Mouse (Mus musculus) lung, embryonic 16.5 days (tissue): Measurements from ENCODE around the gene Slc7a5. TPM values are rescaled to one million over a fixed set of nuclear protein-coding genes. Genes with fewer than 3 reads are reported as not detected.
A peak's percentile ranks its signal among the peaks of the same experiment; 100 is the strongest.

Source experiments
- ATAC-seq: fragments of 200-750 bp; cut with Nextera tagmentation; 2 replicates; pipeline ENCODE4 v1.8.0; 2017; ENCODE audit warnings: low read depth, mild to moderate bottlenecking, moderate library complexity
- H3K27ac ChIP-seq: fragments of 300-500 bp; sonication (generic); 2 replicates; pipeline ENCODE4 v1.5.1; 2014; ENCODE audit warnings: mild to moderate bottlenecking, control low read depth, low read length
- H3K27me3 ChIP-seq: fragments of 300-500 bp; sonication (generic); 2 replicates; pipeline ENCODE4 v1.6.1; 2014; ENCODE audit warnings: low read depth, low read length, mixed read lengths; ENCODE audit not compliant: control insufficient read depth, insufficient read depth
- H3K36me3 ChIP-seq: fragments of 300-500 bp; sonication (generic); 2 replicates; pipeline ENCODE4 v1.6.1; 2014; ENCODE audit warnings: low read length; ENCODE audit not compliant: control insufficient read depth, insufficient read depth
- H3K4me1 ChIP-seq: fragments of 300-500 bp; sonication (generic); replicated peaks from 2 replicates; pipeline ENCODE4 v1.6.1; 2014; ENCODE audit warnings: low read length, mixed read lengths; ENCODE audit not compliant: control insufficient read depth, insufficient read depth
- H3K4me2 ChIP-seq: fragments of 300-500 bp; sonication (generic); 2 replicates; pipeline ENCODE4 v1.6.1; 2014; ENCODE audit warnings: low read depth, low read length, control low read depth
- H3K4me3 ChIP-seq: fragments of 300-500 bp; sonication (generic); 2 replicates; pipeline ENCODE4 v1.5.1; 2014; ENCODE audit warnings: mild to moderate bottlenecking, low read length, control low read depth
- H3K9ac ChIP-seq: fragments of 300-500 bp; sonication (generic); 2 replicates; pipeline ENCODE4 v1.6.1; 2014; ENCODE audit warnings: low read length, control low read depth
- H3K9me3 ChIP-seq: fragments of 300-500 bp; sonication (generic); 2 replicates; pipeline ENCODE4 v1.6.1; 2016; ENCODE audit warnings: low read length; ENCODE audit not compliant: control insufficient read depth
- WGBS: fragments of 180-500 bp; shearing (Covaris S2); extraction: QIAGEN DNeasy Blood & Tissue Kit; methylation state at CpG from one replicate; pipeline ENCODE4 v1.1.7; 2014; 5-methylcytosine and 5-hydroxymethylcytosine counted together
- polyA plus RNA-seq: library from polyadenylated mRNA; unstranded; fragments of >200 nt; fragmentation: Nextera tagmentation; extraction: Ambion mirVana; gene quantifications from 2 replicates; pipeline ENCODE4 v1.2.1, GENCODE M21; 2015

Gene Slc7a5
- polyA plus RNA-seq, 1 experiment from 2014 or later, result 10.7 TPM

DNA sequence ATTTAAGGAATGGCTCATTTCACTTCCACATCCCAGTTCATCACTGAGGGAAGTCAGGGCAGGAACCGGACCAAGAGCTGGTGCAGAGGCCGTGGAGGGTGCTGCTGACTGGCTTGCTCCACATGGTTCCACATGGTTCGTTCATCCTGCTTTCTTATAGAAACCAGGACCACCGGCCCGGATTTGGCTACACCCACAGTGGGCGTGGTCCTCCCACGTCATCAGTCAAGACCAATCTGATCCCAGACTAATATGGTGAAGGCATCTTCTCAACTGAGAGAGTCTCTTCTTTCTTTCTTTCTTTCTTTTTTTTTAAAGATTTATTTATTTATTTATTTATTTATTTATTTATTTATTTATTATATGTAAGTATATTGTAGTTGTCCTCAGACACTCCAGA lies 24.1 kb upstream of the Slc7a5 start:
- H3K4me1 ChIP-seq, result peaks cover 5% of the 10 kb centered on the region
- H3K27ac ChIP-seq, result no peak overlapping the region
- H3K27me3 ChIP-seq, result no peaks in the 10 kb centered on the region
- H3K4me2 ChIP-seq, result no peak overlapping the region
- no peaks in the 10 kb centered on the region for H3K36me3 ChIP-seq
- 73% methylated on average over 7 of the region's 7 CpGs for WGBS
- H3K4me3 ChIP-seq, result no peak overlapping the region
- no peak overlapping the region for H3K9ac ChIP-seq
- H3K9me3 ChIP-seq, result no peaks in the 10 kb centered on the region
- no peak for ATAC-seq

DNA sequence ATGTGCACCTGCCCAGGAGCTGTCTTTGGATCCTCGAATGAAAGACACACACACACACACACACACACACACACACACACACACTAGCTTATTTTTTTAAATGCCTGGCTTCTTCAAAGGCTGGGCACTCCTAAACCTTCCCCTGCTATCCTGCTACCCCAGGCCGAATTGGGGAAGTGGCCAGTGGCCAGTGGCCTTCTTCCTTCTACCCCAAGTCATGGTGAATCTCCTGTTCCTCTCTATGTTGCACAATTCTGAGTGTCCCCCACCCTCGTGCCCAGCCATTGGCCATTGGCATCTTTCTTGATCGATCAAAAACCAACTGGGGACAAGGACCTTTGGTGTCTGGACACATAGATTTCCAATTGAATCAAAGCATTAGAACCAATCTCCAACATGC lies 22.6 kb upstream of the Slc7a5 start:
- Histone ChIP-seq H3K36me3 (no peaks in the 10 kb centered on the region), H3K27me3 (no peaks in the 10 kb centered on the region), H3K4me2 (no peak overlapping the region), H3K27ac (no peak overlapping the region), H3K4me3 (no peak overlapping the region), H3K9me3 (no peaks in the 10 kb centered on the region), H3K4me1 (peaks cover 5% of the 10 kb centered on the region), H3K9ac (no peak overlapping the region)
- ATAC-seq, result no peak
- 76% methylated on average over 4 of the region's 4 CpGs for WGBS

DNA sequence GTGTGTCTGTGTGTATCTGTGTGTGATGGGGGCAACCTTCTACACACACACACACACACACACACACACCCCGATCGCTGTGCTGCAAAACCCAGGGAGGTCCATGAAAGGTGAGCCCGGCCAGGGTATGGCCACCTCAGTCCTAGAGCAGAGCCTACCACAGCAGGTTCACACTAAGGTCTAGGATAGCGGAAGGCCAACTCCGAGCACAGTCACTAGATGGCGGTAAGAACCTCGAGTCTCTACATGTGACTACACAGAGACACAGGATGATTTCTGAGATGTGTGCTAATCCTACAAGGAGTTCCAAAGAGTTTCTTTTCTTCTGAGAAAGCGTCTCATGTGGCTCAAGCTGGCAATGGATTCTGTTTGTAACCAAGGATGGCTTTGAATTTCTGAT lies 19.8 kb upstream of the Slc7a5 start:
- Histone ChIP-seq H3K4me3 (no peak overlapping the region), H3K9ac (no peak overlapping the region), H3K4me1 (peaks cover 3% of the 10 kb centered on the region), H3K4me2 (no peak overlapping the region), H3K9me3 (no peaks in the 10 kb centered on the region), H3K27me3 (no peaks in the 10 kb centered on the region), H3K36me3 (no peaks in the 10 kb centered on the region), H3K27ac (no peak overlapping the region)
- ATAC-seq, result peak; percentile 47; the same call in 1 of the 2 replicates
- 29% methylated on average over 8 of the region's 8 CpGs for WGBS

DNA sequence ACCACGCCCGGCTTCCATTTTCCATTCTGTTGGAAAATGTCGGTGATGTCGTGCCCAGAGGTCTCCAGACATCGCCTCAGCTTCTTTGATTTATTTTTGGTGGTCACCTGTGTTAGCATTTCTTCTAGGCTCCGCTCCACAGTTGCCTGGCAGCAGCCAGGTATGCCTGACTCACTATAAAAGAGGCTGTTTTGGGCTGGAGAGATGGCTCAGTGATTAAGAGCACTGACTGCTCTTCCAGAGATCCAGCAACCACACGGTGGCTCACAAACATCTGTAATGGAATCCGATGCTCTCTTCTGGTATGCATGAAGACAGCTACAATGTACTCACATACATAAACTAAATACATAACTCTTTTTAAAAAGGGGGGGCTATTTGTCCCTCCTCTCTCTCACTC lies 18.8 kb upstream of the Slc7a5 start:
- no peak for ATAC-seq
- H3K27me3 ChIP-seq, result no peaks in the 10 kb centered on the region
- H3K9me3 ChIP-seq, result no peaks in the 10 kb centered on the region
- no peak overlapping the region for H3K4me2 ChIP-seq
- 59% methylated on average over 8 of the region's 8 CpGs for WGBS
- no peak overlapping the region for H3K27ac ChIP-seq
- H3K4me3 ChIP-seq, result no peak overlapping the region
- no peak overlapping the region for H3K9ac ChIP-seq
- peaks cover 14% of the 10 kb centered on the region for H3K4me1 ChIP-seq
- no peaks in the 10 kb centered on the region for H3K36me3 ChIP-seq

DNA sequence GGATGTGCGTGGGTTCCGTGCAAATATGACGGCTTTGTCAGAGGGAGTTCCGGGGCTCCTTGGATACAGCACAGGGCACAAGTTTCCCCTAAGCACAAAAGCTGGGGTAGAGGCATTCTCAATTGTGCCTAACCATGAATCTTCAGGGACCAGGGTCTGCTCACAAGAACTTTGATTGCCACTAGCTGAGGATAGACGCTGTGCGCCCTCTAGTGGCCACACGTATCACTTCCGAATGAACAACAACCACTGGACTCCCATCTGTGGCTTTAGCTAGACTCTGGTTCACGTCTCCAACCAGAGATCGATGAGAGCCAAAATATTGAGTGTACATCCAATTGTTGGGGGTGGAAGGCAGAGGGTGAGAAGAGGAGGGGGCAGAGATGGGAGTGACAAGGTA lies 18.1 kb upstream of the Slc7a5 start:
- no peaks in the 10 kb centered on the region for H3K9me3 ChIP-seq

DNA sequence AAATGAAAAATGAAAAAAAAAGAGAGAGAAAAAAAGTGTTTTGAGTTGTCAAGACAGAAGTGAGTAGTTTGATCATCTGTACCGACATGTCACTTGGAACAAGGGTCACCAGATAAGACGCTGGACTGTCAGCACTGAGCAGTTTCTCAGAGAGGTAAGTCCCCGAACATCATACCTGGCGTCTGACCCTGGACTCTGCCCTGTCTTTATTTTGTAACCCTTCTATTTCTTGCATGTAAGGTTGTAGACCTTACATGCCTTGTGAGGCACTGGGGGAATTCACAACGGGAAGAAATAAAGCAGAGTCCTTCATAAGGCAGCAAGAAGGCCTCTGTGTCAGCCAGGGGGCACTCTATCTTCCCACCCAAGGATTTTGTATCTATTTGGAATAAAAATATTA lies 17.2 kb upstream of the Slc7a5 start:
- WGBS, result 75% methylated on average over 5 of the region's 5 CpGs
- H3K9me3 ChIP-seq, result no peaks in the 10 kb centered on the region
- no peak for ATAC-seq

More for the DNA sequence above, 18.1 kb upstream of the Slc7a5 start:
- Histone ChIP-seq H3K4me1 (peaks cover 14% of the 10 kb centered on the region), H3K36me3 (no peaks in the 10 kb centered on the region), H3K4me2 (no peak overlapping the region), H3K27me3 (no peaks in the 10 kb centered on the region), H3K9ac (no peak overlapping the region), H3K4me3 (no peak overlapping the region), H3K27ac (no peak overlapping the region)
- ATAC-seq, result peak; percentile 32; the same call in 1 of the 2 replicates
- 24% methylated on average over 10 of the region's 10 CpGs for WGBS

DNA sequence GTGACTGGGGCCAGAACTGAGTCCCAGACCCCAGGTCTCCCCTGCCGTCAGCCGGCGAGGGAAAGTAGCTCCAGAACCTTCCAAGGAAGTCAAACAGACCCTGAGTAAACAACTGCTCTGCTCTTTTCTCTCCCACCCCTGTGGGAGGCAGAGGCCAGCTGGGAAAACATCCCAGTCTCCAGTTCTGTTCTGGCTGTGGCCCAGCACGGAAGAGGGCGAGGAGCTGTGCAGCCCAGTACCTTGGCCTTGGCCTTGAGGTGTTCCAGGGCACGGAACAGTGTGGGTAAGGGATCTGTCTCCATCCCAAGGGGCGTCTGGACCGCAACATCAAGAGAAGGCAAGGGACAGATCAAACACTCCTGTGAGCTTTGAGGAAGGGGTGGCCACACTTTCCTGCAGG lies 14.6 kb upstream of the Slc7a5 start:
- WGBS, result 8% methylated on average over 8 of the region's 8 CpGs

More for the DNA sequence above, 17.2 kb upstream of the Slc7a5 start:
- no peak overlapping the region for H3K9ac ChIP-seq
- H3K27me3 ChIP-seq, result no peaks in the 10 kb centered on the region
- H3K27ac ChIP-seq, result no peak overlapping the region
- peaks cover 14% of the 10 kb centered on the region for H3K4me1 ChIP-seq
- no peaks in the 10 kb centered on the region for H3K36me3 ChIP-seq
- H3K4me2 ChIP-seq, result no peak overlapping the region
- H3K4me3 ChIP-seq, result no peak overlapping the region

DNA sequence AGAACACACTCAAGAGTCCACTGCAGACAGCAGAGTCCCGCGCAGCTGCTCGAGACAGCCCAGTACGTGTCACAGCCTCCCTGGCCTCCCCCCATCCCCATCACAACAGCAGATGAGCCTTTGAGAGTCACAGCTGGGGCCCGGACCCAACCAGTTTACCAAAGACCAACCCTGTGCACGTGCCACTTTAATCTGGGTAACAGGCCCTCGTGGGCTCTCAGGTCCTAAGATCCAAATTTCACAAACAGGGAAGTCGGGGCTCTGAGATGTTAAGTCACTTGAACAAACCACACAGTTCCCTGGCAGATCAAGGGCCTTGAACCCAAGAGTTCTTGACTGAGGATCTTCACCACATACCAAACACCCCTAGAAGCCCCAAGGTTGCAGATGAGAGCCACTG lies 14.1 kb upstream of the Slc7a5 start:
- peak; percentile 39 for ATAC-seq
- Histone ChIP-seq H3K4me3 (no peak overlapping the region), H3K27ac (peak overlapping the region; percentile 86), H3K27me3 (no peaks in the 10 kb centered on the region), H3K9ac (peak overlapping the region; percentile 35), H3K4me1 (peaks cover 14% of the 10 kb centered on the region), H3K36me3 (no peaks in the 10 kb centered on the region), H3K4me2 (0 out of 2 replicates have a peak overlapping the region, but pooled peaks have one; percentile 16), H3K9me3 (no peaks in the 10 kb centered on the region)
- 37% methylated on average over 8 of the region's 8 CpGs for WGBS

More for the DNA sequence above, 14.6 kb upstream of the Slc7a5 start:
- Histone ChIP-seq H3K4me1 (peaks cover 14% of the 10 kb centered on the region), H3K27me3 (no peaks in the 10 kb centered on the region), H3K4me2 (0 out of 2 replicates have a peak overlapping the region, but pooled peaks have one; percentile 16), H3K36me3 (no peaks in the 10 kb centered on the region), H3K9me3 (no peaks in the 10 kb centered on the region), H3K9ac (peak overlapping the region; percentile 35), H3K4me3 (no peak overlapping the region), H3K27ac (peak overlapping the region; percentile 86)
- peak; percentile 83 for ATAC-seq

DNA sequence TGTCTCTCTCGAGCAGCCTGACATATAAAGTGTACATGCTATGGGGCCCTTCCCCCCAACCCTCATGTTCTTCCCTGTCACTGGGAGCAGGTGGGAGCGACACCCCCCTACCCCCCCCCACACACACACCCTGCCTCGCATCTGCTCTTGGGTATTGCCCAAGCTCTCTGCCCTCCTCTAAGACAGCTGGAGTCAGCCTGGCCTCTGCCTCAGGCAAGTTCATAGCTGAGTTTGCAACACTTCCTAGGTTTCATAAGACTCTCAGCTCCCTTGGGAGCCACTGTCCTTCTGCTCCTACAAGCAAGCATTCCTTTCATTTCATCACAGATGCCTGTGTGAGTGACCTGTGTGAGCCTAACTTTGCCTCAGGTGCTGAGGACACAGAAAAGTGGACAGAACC lies 12.2 kb upstream of the Slc7a5 start:
- Histone ChIP-seq H3K4me3 (no peak overlapping the region), H3K27ac (no peak overlapping the region), H3K36me3 (no peaks in the 10 kb centered on the region), H3K4me1 (peaks cover 14% of the 10 kb centered on the region), H3K27me3 (no peaks in the 10 kb centered on the region), H3K9ac (no peak overlapping the region), H3K9me3 (no peaks in the 10 kb centered on the region), H3K4me2 (no peak overlapping the region)
- ATAC-seq, result no peak
- WGBS, result 27% methylated on average over 3 of the region's 3 CpGs

DNA sequence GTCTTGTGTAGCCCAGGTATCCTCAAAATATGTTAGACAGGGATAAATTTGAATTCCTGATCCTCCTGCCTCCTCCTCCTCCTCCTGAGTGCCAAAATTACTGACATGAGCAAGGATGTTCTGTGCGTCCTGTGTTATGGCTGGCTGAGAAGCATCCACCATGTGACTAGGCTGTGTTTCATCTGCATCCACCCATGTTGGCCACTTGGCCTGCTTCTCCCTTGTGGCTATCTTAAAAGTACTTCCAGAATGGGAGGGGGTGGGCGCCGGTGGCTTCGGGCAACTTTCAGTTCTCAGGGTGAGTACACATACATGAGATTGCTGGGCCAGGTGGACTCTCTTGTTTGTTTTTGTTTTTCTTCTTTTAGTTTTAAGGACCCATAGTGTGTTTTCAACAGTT lies 11.7 kb upstream of the Slc7a5 start:
- no peaks in the 10 kb centered on the region for H3K36me3 ChIP-seq
- WGBS, result 37% methylated on average over 4 of the region's 4 CpGs
- no peaks in the 10 kb centered on the region for H3K27me3 ChIP-seq
- ATAC-seq, result no peak
- H3K4me1 ChIP-seq, result peaks cover 14% of the 10 kb centered on the region
- H3K4me2 ChIP-seq, result no peak overlapping the region
- H3K9me3 ChIP-seq, result no peaks in the 10 kb centered on the region
- H3K9ac ChIP-seq, result no peak overlapping the region
- no peak overlapping the region for H3K4me3 ChIP-seq
- no peak overlapping the region for H3K27ac ChIP-seq
